Mouse (Mus musculus) small intestine, adult 2 months (tissue): ENCODE measurements around the gene Timm13. TPM values are rescaled to one million over a fixed set of nuclear protein-coding genes. Genes with fewer than 3 reads are reported as not detected.

Experiments
- H3K27ac ChIP-seq: fragments of 200-500 bp; 2 replicates; pipeline ENCODE4 v1.5.1; 2012; ENCODE audit warnings: low read depth, low read length, control low read depth, inconsistent platforms; ENCODE audit not compliant: insufficient read depth
- H3K27me3 ChIP-seq: fragments of 200-500 bp; 2 replicates; pipeline ENCODE4 v1.6.1; 2012; ENCODE audit warnings: mild to moderate bottlenecking, moderate library complexity, low read length, inconsistent platforms; ENCODE audit not compliant: control insufficient read depth, insufficient read depth
- H3K36me3 ChIP-seq: fragments of 200-500 bp; 2 replicates; pipeline ENCODE4 v1.6.1; 2012; ENCODE audit warnings: mild to moderate bottlenecking, low read length, control low read depth, inconsistent platforms; ENCODE audit not compliant: control insufficient read depth, insufficient read depth
- H3K4me1 ChIP-seq: fragments of 200-500 bp; 2 replicates; pipeline ENCODE4 v1.6.1; 2012; ENCODE audit warnings: low read length, inconsistent platforms, mixed read lengths; ENCODE audit not compliant: control insufficient read depth, insufficient read depth, insufficient read length
- H3K4me3 ChIP-seq: fragments of 200-500 bp; 2 replicates; pipeline ENCODE4 v1.5.1; 2012; ENCODE audit warnings: low read depth, mild to moderate bottlenecking, control low read depth, inconsistent platforms, low read length, moderate library complexity
- CTCF ChIP-seq: fragments of 200-500 bp; IDR thresholded peaks from 2 replicates; pipeline ENCODE4 v1.5.1; 2012; ENCODE audit warnings: low read depth, mild to moderate bottlenecking, control low read depth, inconsistent platforms, low read length, moderate library complexity, mixed read lengths; ENCODE audit not compliant: insufficient replicate concordance, insufficient read length; ENCODE audit errors: extremely low read depth
- POLR2A ChIP-seq: fragments of 200-500 bp; IDR thresholded peaks from 2 replicates; pipeline ENCODE4 v1.6.1; 2012; ENCODE audit warnings: low read depth, mild to moderate bottlenecking, control low read depth, inconsistent platforms, low read length, moderate library complexity
- WGBS: fragments of 180-500 bp; shearing (Covaris S2); methylation state at CpG from one replicate; pipeline ENCODE4 v1.1.7; 2018; 5-methylcytosine and 5-hydroxymethylcytosine counted together
- polyA plus RNA-seq: library from polyadenylated mRNA; depleted of rRNA; stranded (reverse); fragments of >200 nt; gene quantifications from 2 replicates; pipeline ENCODE4 v1.2.3, GENCODE M21; 2012

The Timm13 gene
- polyA plus RNA-seq, 1 experiment = 250 TPM

GRCm38 (mm10) chr10:80902273-80902940 is 1.6 kb upstream of the Timm13 start:
- peaks cover 31% of the 10 kb centered on the region for H3K36me3 ChIP-seq
- TF ChIP-seq POLR2A = no peak
- TF ChIP-seq CTCF = no peak
- H3K27me3 ChIP-seq = no peaks in the 10 kb centered on the region
- WGBS = 95% methylated on average over 9 of the region's 9 CpGs
- H3K27ac ChIP-seq = no peak overlapping the region
- H3K4me1 ChIP-seq = peaks cover 9% of the 10 kb centered on the region
- H3K4me3 ChIP-seq = no peak overlapping the region

- WGBS = 84% methylated on average over 19 of the region's 19 CpGs
- Histone ChIP-seq H3K36me3 (peaks cover 27% of the 10 kb centered on the region), H3K27me3 (no peaks in the 10 kb centered on the region), H3K4me3 (no peak overlapping the region), H3K27ac (peak overlapping the region; percentile 62), H3K4me1 (peaks cover 9% of the 10 kb centered on the region)
- TF ChIP-seq CTCF (no peak), POLR2A (no peak)
Observed at GRCm38 (mm10) chr10:80901409-80902272, 872 bp upstream of the Timm13 start.

- peak overlapping the region; percentile 89 for H3K4me3 ChIP-seq
- WGBS = 8% methylated on average over 25 of the region's 25 CpGs
- peaks cover 18% of the 10 kb centered on the region for H3K36me3 ChIP-seq
- TF ChIP-seq CTCF = no peak
- TF ChIP-seq POLR2A = no peak
- H3K27ac ChIP-seq = no peak overlapping the region
- no peaks in the 10 kb centered on the region for H3K27me3 ChIP-seq
- H3K4me1 ChIP-seq = peaks cover 9% of the 10 kb centered on the region
Observed at GRCm38 (mm10) chr10:80899591-80900317, 1.0 kb downstream of the Timm13 start.

GRCm38 (mm10) chr10:80899074-80899473 is 1.7 kb downstream of the Timm13 start:
- no peak overlapping the region for H3K27ac ChIP-seq
- no peak for TF ChIP-seq POLR2A
- no peak for TF ChIP-seq CTCF
- H3K36me3 ChIP-seq = peaks cover 11% of the 10 kb centered on the region
- 87% methylated on average over 8 of the region's 8 CpGs for WGBS
- peaks cover 9% of the 10 kb centered on the region for H3K4me1 ChIP-seq
- H3K27me3 ChIP-seq = no peaks in the 10 kb centered on the region
- no peak overlapping the region for H3K4me3 ChIP-seq

DNA sequence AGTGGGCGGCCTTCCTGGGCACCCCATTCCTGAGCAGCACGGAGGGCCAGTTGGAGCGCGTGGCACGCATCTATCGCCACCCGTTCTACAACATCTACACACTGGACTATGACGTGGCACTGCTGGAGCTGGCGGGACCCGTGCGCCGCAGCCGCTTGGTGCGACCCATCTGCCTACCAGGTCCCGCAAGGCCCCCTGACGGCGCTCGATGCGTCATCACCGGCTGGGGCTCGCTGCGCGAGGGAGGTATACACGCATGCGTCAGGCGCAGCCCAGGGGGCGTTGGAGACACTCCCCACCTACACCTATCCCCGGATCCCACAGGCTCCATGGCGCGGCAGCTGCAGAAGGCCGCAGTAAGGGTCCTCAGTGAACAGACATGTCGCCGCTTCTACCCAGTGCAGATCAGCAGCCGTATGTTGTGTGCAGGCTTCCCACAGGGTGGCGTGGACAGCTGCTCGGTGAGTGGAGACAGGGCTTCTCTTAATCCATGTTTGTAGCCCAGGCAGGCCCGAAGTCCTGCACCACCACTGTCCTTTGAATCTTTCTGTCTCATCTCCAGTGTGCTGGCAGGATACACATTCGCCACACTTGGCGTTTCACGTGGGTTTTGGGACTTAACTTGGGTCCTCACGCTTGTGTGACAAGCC is 2.8 kb downstream of the Timm13 start:
- no peaks in the 10 kb centered on the region for H3K27me3 ChIP-seq
- no peak overlapping the region for H3K27ac ChIP-seq
- H3K4me3 ChIP-seq = no peak overlapping the region
- H3K4me1 ChIP-seq = peaks cover 9% of the 10 kb centered on the region
- no peak for TF ChIP-seq POLR2A
- TF ChIP-seq CTCF = no peak
- 0 out of 2 replicates have a peak, but pooled peaks cover 5% of the 10 kb centered on the region for H3K36me3 ChIP-seq
- WGBS = 66% methylated on average over 41 of the region's 41 CpGs

DNA sequence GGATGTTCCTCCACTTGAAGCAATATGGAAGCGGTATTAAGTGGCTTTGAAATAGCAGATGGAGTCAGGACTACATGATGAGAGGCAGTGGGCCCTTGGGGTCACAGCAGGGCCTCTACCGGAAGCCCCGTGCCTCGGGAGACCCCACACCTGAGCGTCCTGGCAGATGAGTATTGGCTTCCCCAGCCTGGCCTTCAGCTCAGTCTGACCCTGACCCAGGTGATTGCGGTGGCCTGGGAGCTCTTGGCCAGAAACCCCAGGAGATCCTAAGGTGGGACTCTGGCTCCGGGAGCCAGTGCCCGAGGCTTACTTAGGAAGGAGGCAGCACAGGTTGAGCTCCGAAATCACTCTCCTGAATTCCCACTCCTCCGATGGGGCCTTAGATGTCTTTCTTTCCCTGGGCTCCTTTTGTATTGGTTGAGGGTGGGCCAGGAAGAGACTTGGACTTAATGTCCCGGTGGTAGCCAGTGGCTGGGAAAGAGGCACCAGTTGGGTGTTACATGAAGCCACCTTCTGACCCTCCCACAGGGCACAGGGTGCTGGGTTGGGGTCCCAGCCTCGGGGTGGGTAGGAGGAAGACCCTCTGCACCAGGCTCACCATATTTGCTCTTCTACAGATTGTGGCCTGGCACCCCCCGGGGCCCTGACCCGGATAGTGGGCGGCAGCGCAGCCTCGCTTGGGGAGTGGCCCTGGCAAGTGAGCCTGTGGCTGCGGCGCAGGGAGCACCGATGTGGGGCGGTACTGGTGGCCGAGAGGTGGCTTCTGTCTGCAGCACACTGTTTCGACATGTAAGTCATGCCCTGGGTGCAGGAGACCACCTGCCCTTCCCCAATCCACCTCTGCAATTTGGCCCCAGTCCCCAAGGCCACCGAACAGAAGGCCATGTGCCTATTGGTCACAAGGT is 3.9 kb downstream of the Timm13 start:
- 0 out of 2 replicates have a peak, but pooled peaks cover 5% of the 10 kb centered on the region for H3K36me3 ChIP-seq
- H3K4me1 ChIP-seq = peaks cover 9% of the 10 kb centered on the region
- no peaks in the 10 kb centered on the region for H3K27me3 ChIP-seq
- TF ChIP-seq POLR2A = no peak
- no peak for TF ChIP-seq CTCF
- no peak overlapping the region for H3K27ac ChIP-seq
- WGBS = 76% methylated on average over 24 of the region's 24 CpGs
- no peak overlapping the region for H3K4me3 ChIP-seq
